Mouse (Mus musculus) embryonic facial prominence, embryonic 10.5 days (tissue): ENCODE measurements around the gene Ppm1m. TPM values are rescaled to one million over a fixed set of nuclear protein-coding genes. Genes with fewer than 3 reads are reported as not detected.
"Not testable (repeated sequence)": the region's sequence is repeated elsewhere in the genome, so short reads cannot be mapped to it uniquely, and the experiment has no call there.

Experiments
- DNase-seq: peaks from one replicate; pipeline ENCODE4 v3.0.0-alpha.2; 2017; ENCODE audit warnings: low spot score
- H3K27ac ChIP-seq: fragments of 300-500 bp; sonication (generic); replicated peaks from 2 replicates; pipeline ENCODE4 v1.5.1; 2016; ENCODE audit warnings: mild to moderate bottlenecking
- H3K27me3 ChIP-seq: fragments of 300-500 bp; sonication (generic); replicated peaks from 2 replicates; pipeline ENCODE4 v1.6.1; 2016; ENCODE audit warnings: low read depth, mild to moderate bottlenecking; ENCODE audit not compliant: poor library complexity, severe bottlenecking
- H3K36me3 ChIP-seq: fragments of 300-500 bp; sonication (generic); replicated peaks from 2 replicates; pipeline ENCODE4 v1.6.1; 2016; ENCODE audit warnings: mild to moderate bottlenecking, moderate library complexity
- H3K4me1 ChIP-seq: fragments of 300-500 bp; sonication (generic); 2 replicates; pipeline ENCODE4 v1.6.1; 2016
- H3K4me3 ChIP-seq: fragments of 300-500 bp; sonication (generic); 2 replicates; pipeline ENCODE4 v1.5.1; 2016; ENCODE audit warnings: mild to moderate bottlenecking, moderate library complexity
- H3K9me3 ChIP-seq: fragments of 300-500 bp; sonication (generic); 2 replicates; pipeline ENCODE4 v1.6.1; 2016; ENCODE audit warnings: mild to moderate bottlenecking
- WGBS: fragments of 180-500 bp; shearing (Covaris S2); methylation state at CpG from one replicate; pipeline ENCODE4 v1.1.7; 2016; 5-methylcytosine and 5-hydroxymethylcytosine counted together
- polyA plus RNA-seq: library from polyadenylated mRNA; unstranded; fragments of >200 nt; fragmentation: Nextera tagmentation; extraction: Ambion mirVana; gene quantifications from 2 replicates; pipeline ENCODE4 v1.2.1, GENCODE M21; 2016

The Ppm1m gene
- polyA plus RNA-seq, 1 experiment from 2014 or later: 54.1 TPM

DNA sequence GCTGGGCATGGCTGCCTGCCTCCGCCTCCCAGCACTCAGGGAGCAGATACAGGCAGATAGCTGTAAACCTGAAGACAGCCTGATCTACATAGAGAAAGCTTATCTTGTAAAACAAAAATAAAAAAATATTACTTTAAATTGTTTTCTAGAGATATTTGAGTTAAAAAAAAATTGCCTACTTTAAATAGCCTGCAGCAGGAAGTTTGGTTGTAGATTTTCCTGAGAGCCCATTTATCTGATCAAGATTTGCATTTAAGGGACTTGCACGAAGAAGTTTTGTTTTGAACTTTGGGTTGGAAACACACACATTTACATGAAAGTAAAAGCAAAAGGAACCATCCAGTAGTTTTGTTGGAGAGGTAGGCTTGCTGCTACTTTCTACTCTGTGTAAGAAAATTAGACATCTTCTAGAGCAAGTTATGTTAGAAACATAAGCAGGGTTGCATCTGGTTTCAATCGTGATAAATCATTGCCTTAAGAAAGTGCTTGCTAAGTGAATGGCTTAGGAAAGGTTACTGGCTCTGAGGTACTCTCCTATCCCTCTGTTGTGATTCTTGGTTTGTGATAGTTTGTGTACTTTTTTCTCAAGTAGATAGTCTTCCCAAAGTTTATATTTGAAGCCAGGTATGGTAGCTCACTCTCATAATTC lies 23.9 kb downstream of the Ppm1m start:
- peaks cover 29% of the 10 kb centered on the region for H3K4me1 ChIP-seq
- H3K27me3 ChIP-seq: no peaks in the 10 kb centered on the region
- DNase-seq: no peak
- H3K27ac ChIP-seq: no peak overlapping the region
- WGBS: 82% methylated on average over 3 of the region's 3 CpGs
- no peaks in the 10 kb centered on the region for H3K9me3 ChIP-seq
- H3K36me3 ChIP-seq: peaks cover 64% of the 10 kb centered on the region
- no peak overlapping the region for H3K4me3 ChIP-seq

DNA sequence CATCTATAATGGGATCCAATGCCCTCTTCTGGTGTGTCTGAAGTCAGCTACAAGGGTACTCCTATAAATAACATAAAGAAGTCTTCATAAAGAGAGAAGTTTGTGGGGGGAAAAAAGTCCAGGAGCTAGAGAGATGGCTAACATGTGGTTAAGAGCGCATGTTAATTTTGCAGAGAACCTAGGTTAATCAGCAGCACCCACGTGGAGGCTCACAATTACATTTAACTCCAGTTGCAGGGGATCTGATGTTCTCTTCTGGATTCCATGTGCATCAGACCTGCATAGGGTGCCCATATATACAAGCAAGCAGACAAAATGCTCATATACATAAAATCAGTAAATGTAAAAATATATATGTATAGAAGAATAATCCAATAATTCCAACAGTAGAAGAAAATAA lies 26.2 kb downstream of the Ppm1m start:
- Histone ChIP-seq H3K36me3 (peaks cover 41% of the 10 kb centered on the region), H3K27ac (no peak overlapping the region), H3K4me1 (peaks cover 37% of the 10 kb centered on the region), H3K4me3 (peak overlapping the region; percentile 78), H3K9me3 (no peaks in the 10 kb centered on the region), H3K27me3 (peaks cover 7% of the 10 kb centered on the region; the same call in 1 of the 2 replicates)
- 78% methylated on average over 2 of the region's 2 CpGs for WGBS
- DNase-seq: no peak

DNA sequence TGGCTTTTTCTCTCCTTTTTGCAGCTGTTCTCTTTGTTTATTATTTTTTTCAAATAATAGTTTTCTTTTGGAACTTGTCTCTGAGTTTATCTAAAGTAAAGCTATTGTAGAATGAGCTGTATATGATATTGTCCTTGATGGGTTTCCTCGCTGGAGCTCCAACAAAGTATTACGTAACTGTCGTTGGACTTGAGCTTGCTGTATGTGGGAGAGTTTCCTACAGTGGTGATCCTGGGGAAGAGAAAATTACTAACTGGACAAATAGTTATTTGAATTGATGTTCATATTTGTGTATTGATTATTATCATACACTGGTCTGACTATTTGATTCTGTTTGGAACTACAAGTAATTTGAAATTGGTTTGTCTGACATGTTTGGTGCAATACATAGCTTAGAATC lies 27.0 kb downstream of the Ppm1m start:
- H3K36me3 ChIP-seq: peaks cover 32% of the 10 kb centered on the region
- H3K27me3 ChIP-seq: peaks cover 7% of the 10 kb centered on the region; the same call in 1 of the 2 replicates
- H3K27ac ChIP-seq: no peak overlapping the region
- H3K4me1 ChIP-seq: peaks cover 37% of the 10 kb centered on the region
- peak overlapping the region; percentile 78 for H3K4me3 ChIP-seq
- 57% methylated on average over 3 of the region's 3 CpGs for WGBS
- no peak for DNase-seq
- H3K9me3 ChIP-seq: no peaks in the 10 kb centered on the region

DNA sequence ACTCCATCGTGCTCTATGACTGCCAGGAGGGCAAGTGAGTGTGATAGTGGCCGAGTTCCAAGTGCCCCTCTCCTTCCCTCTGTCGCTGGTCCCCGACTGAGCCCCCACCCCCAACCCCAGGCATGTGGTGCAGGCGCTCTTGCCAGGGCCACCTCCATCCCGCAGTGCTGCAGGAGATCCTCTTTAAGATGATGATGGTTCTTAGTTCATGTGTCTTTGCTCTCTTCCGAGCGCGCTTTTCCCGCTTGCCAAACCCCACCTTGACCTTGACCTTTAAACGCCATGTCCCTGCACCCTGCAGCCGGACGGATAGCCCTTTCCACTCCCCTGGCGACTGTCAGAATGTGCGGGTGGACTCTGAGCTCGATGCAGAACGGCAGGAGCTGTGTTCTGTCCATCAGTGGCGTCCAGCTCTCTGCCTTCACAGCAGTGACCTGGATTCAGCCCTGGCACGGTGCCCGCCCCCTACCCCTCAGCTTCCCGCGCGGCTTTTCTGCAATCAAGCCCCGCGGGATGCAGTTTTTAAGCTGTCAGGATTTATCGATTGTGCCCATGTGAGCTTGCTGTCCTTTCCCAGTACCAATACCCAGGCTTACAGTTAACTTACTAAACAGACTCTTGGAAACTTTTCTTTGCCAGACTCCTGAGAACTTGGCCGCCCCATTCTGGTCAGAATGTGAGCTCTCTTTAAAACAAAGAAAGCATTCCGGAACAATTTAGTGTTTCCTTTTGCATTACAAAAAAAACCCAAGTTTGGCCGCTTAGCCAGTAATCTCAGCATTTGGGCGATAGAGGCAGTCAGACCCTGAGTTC lies 28.0 kb downstream of the Ppm1m start:
- peaks cover 37% of the 10 kb centered on the region for H3K4me1 ChIP-seq

DNA sequence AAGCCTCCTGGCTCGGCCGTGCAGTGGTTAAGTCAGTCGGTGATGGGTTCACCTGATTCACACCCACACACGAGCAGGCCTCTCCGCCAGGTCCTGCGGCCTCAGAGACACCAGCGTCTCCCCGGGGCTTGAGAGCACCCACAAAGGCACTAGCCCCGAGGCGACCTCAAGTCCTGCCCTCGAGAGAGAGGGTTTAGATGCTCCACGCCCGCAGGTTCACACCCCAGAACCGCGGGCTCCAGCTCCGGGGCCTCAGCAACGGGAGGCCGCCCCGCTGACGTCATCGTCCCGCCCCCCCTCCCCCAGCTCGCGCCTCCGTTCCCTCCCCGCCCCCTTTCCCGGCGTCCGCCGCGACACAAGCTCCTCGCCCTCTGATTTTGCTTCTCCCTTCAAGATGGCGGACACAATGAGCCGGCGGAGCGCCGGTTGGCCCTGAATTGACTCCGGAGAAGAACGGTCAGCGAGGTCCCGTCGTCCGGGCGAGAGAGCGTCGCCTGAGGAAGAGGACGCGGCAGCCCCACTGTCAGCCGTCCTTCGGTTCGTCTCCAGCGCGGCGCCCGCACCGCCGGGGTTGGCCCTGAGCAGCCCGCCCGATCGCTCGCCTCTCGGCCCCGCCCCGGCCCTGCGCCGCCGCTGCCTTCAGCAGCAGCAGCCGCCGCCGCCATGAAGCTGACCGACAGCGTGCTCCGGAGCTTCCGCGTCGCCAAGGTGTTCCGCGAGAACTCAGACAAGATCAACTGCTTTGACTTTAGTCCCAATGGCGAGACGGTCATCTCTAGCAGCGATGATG lies 28.8 kb downstream of the Ppm1m start, which contains the start of gene Wdr82:
Gene Wdr82, plus strand, starts transcription at position 373 of the 790 bp plus-strand sequence.
- H3K9me3 ChIP-seq: no peaks in the 10 kb centered on the region
- peak within 1 kb of the TSS; percentile 78 for H3K4me3 ChIP-seq
- H3K27me3 ChIP-seq: peaks cover 7% of the 10 kb centered on the region; the same call in 1 of the 2 replicates
- peaks cover 37% of the 10 kb centered on the region for H3K4me1 ChIP-seq
- DNase-seq: peak; percentile 97
- peak within 1 kb of the TSS; percentile 95 for H3K27ac ChIP-seq
- H3K36me3 ChIP-seq: peaks cover 14% of the 10 kb centered on the region
- under 1% methylated on average over 81 of the region's 81 CpGs for WGBS

More for the DNA sequence above, 28.0 kb downstream of the Ppm1m start:
- H3K4me3 ChIP-seq: peak overlapping the region; percentile 78
- peaks cover 22% of the 10 kb centered on the region for H3K36me3 ChIP-seq
- 1% methylated on average over 30 of the region's 30 CpGs for WGBS
- peaks cover 7% of the 10 kb centered on the region; the same call in 1 of the 2 replicates for H3K27me3 ChIP-seq
- peak overlapping the region; percentile 95 for H3K27ac ChIP-seq
- no peaks in the 10 kb centered on the region for H3K9me3 ChIP-seq
- peak; percentile 69 for DNase-seq

DNA sequence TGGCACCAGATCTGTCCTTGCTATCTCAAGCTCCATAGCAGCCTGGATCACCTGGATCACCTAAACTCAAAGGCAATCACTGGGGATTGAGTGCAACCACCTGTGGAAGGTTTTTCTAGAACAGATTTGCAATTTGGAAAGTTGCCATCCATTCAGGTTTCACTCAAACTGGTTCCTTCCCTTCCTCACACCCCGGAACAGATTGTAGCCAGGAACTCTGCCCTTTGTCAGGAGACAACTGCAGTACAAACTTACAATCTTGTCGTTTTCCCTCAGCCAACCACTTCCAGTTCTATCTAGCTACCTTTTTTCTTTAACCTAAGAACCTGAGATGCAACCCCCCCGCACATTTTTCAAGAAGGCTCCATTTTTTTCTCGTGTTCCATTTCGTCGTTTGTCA lies 29.6 kb downstream of the Ppm1m start:
- WGBS: 34% methylated on average over 6 of the region's 6 CpGs
- peak overlapping the region; percentile 78 for H3K4me3 ChIP-seq

DNA sequence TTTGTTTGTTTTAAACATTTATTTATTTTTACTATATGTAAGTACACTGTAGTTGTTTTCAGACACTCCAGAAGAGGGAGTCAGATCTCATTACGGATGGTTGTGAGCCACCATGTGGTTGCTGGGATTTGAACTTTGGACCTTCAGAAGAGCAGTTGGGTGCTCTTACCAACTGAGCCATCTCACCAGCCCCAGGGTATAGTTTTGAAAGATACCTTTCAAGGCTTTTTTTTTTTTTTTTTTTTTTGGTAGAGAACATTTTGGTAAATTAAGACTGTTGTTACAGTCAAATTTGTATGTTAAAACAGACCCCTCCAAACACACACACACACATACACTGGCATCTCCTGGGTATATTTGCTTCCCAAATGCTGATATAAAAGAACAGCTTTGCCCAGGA lies 30.5 kb downstream of the Ppm1m start:
- peaks cover 24% of the 10 kb centered on the region for H3K4me1 ChIP-seq
- H3K9me3 ChIP-seq, DNase-seq, H3K27me3 ChIP-seq, H3K4me3 ChIP-seq, H3K27ac ChIP-seq, H3K36me3 ChIP-seq: not testable (repeated sequence)
- WGBS: 84% methylated on average over 1 of the region's 1 CpGs

More for the DNA sequence above, 29.6 kb downstream of the Ppm1m start:
- DNase-seq: no peak
- peaks cover 14% of the 10 kb centered on the region for H3K36me3 ChIP-seq
- peaks cover 31% of the 10 kb centered on the region for H3K4me1 ChIP-seq
- H3K9me3 ChIP-seq: no peaks in the 10 kb centered on the region
- H3K27ac ChIP-seq: no peak overlapping the region
- peaks cover 7% of the 10 kb centered on the region; the same call in 1 of the 2 replicates for H3K27me3 ChIP-seq

DNA sequence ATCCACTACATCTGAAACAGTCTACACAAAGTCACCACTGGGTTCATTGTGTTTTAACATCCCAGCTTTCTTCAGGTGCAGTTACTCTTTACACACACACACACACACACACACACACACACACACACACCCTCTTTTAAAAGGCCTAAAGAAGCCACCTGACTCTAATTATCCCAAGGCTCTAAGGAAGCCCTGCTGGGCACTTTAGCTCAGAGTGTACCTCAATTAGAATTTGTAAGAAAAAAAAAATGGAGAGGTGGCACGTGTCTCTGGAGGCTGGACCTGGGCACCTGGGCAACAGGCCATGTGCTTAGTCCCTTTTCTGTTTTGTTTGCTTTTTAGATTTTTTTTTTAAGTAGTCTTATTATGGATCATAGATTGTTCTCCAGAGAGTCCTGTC lies 31.8 kb downstream of the Ppm1m start:
- WGBS: 16% methylated on average over 1 of the region's 1 CpGs
- Histone ChIP-seq H3K27ac (no peak overlapping the region), H3K9me3 (no peaks in the 10 kb centered on the region), H3K36me3 (no peaks in the 10 kb centered on the region), H3K4me1 (peaks cover 11% of the 10 kb centered on the region), H3K27me3 (peaks cover 7% of the 10 kb centered on the region; the same call in 1 of the 2 replicates), H3K4me3 (no peak overlapping the region)
- DNase-seq: no peak

DNA sequence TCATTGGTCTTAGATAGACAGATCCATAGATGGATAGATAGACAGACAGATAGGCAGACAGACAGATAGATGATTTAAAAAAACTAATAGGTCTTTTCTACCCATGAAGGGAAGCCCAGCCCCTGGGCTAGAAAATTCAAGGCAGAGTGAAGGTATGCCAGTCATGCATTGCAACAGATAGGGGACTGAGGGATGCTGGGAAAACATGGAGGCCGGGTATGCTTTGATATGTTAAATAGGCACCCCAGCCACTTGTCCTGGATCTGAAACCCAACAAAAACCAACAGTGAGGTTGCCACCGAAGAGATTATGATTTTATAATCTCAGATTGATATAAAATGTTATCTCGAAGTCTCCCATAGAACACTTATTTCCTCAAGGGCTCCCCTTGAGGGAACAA lies 32.3 kb downstream of the Ppm1m start:
- WGBS: 84% methylated on average over 3 of the region's 3 CpGs
- Histone ChIP-seq H3K36me3 (no peaks in the 10 kb centered on the region), H3K4me3 (no peak overlapping the region)

DNA sequence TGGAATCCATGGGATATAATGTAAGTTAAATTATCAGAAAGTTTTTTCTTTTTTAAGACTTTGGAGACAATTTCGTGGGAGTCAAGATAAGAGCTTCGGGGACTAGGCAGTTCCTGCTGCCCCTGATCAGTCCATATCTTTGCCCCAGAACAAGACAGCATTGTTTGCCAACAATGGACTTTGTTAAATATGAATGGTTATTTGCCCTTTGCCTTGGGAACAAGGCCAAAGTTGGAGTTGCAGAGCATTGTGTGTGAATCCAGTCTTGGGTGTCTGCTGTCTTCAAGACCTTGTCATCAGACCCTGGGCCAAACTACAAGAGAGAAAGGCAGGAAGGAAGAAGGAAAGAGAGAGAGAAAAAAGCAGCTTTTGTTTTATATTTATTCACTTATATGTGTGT lies 32.8 kb downstream of the Ppm1m start:
- Histone ChIP-seq H3K9me3 (no peaks in the 10 kb centered on the region), H3K4me3 (no peak overlapping the region), H3K4me1 (peaks cover 8% of the 10 kb centered on the region), H3K27ac (no peak overlapping the region), H3K36me3 (no peaks in the 10 kb centered on the region), H3K27me3 (peaks cover 7% of the 10 kb centered on the region; the same call in 1 of the 2 replicates)
- no peak for DNase-seq
- WGBS: 79% methylated on average over 2 of the region's 2 CpGs

More for the DNA sequence above, 32.3 kb downstream of the Ppm1m start:
- H3K4me1 ChIP-seq: peaks cover 8% of the 10 kb centered on the region
- peaks cover 7% of the 10 kb centered on the region; the same call in 1 of the 2 replicates for H3K27me3 ChIP-seq
- H3K9me3 ChIP-seq: no peaks in the 10 kb centered on the region
- no peak overlapping the region for H3K27ac ChIP-seq
- DNase-seq: no peak

DNA sequence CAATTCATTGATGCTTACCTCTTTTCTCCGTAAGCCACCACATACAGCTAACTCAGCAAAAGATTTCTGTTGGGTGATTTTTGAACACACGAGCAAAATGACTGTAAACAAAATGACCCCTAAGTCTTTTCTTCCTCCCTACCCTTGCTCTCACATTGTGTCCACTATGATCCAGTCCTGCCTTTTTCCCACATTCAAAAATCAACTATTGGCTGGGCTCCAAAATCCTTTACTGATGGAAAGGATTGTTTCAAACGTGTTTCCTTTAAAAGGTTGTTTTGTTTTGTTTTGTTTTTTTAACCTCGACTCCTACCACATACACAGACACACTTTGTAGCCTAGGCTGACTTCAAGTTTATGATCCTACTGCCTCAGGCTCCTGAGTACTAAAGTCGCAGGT lies 39.1 kb downstream of the Ppm1m start:
- H3K4me1 ChIP-seq: peaks cover 16% of the 10 kb centered on the region
- no peaks in the 10 kb centered on the region for H3K9me3 ChIP-seq
- peak overlapping the region; percentile 72 for H3K4me3 ChIP-seq
- H3K27me3 ChIP-seq: no peaks in the 10 kb centered on the region; the same call in 1 of the 2 replicates
- H3K36me3 ChIP-seq: no peaks in the 10 kb centered on the region
- 45% methylated on average over 5 of the region's 5 CpGs for WGBS
- no peak for DNase-seq
- H3K27ac ChIP-seq: peak overlapping the region; percentile 98

DNA sequence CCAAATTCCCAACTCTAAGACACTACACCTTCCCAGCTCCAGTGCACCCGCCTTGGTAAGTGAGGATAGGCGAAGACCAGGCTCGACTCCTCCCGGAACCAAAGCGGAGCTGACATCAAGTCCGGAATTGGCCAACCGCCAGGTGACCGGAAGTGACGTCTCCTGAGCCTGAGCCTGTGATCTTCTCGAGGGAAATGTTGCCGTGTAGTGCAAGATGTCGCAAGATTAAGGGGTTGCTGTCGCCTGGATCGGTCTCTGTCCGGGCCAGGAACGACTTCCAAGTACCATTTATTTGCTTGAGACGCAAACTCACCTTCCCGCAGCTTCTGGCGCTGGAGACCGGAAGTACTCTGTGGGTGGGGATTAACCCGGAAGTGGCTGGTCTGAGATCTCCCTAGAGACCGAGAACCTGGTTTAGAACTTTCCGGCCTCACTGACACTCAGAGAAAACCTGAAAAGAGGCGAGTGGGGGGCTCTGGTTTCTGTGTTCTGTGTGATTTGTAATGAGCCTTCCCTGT lies 39.7 kb downstream of the Ppm1m start:
- no peaks in the 10 kb centered on the region; the same call in 1 of the 2 replicates for H3K27me3 ChIP-seq
- peak overlapping the region; percentile 98 for H3K27ac ChIP-seq
- DNase-seq: peak; percentile 92
- H3K9me3 ChIP-seq: no peaks in the 10 kb centered on the region
- WGBS: 4% methylated on average over 24 of the region's 24 CpGs
- H3K4me3 ChIP-seq: peak overlapping the region; percentile 72
- H3K36me3 ChIP-seq: no peaks in the 10 kb centered on the region
- peaks cover 16% of the 10 kb centered on the region for H3K4me1 ChIP-seq
